Mouse (Mus musculus) c-Kit-positive CD71-positive TER-119-negative erythroid progenitor cells, embryonic 14.5 days (primary cell): ENCODE results near the gene Pde3a.

Source experiments
- DNase-seq: peaks from one replicate; pipeline ENCODE4 v3.0.0-alpha.2; 2013; ENCODE audit warnings: low read depth

Pde3a gene

GRCm38 (mm10) chr6:141405496-141405895 lies 156.4 kb downstream of the Pde3a start:
- DNase-seq: no peak

- no peak for DNase-seq
Measured at GRCm38 (mm10) chr6:141408758-141409157, 159.7 kb downstream of the Pde3a start.

- DNase-seq: no peak
Measured at GRCm38 (mm10) chr6:141410836-141411235, 161.8 kb downstream of the Pde3a start.

- DNase-seq: no peak
Measured at GRCm38 (mm10) chr6:141425114-141425513, 176.0 kb downstream of the Pde3a start.

- no peak for DNase-seq
Measured at GRCm38 (mm10) chr6:141428587-141428986, 179.5 kb downstream of the Pde3a start.

GRCm38 (mm10) chr6:141430134-141430533 lies 181.1 kb downstream of the Pde3a start:
- DNase-seq: no peak

GRCm38 (mm10) chr6:141432271-141432974 lies 183.4 kb downstream of the Pde3a start:
- DNase-seq: no peak

- no peak for DNase-seq
Measured at GRCm38 (mm10) chr6:141433917-141434756, 185.1 kb downstream of the Pde3a start.

- DNase-seq: no peak
Measured at GRCm38 (mm10) chr6:141435160-141435559, 186.1 kb downstream of the Pde3a start.

- DNase-seq: no peak
Measured at GRCm38 (mm10) chr6:141439965-141440364, 190.9 kb downstream of the Pde3a start.

- no peak for DNase-seq
Measured at GRCm38 (mm10) chr6:141447547-141447946, 198.5 kb downstream of the Pde3a start.

GRCm38 (mm10) chr6:141448886-141449285 lies 199.8 kb downstream of the Pde3a start:
- DNase-seq: no peak

GRCm38 (mm10) chr6:141455335-141455734 lies 206.3 kb downstream of the Pde3a start:
- DNase-seq: no peak

- DNase-seq: no peak
Measured at GRCm38 (mm10) chr6:141456591-141456990, 207.5 kb downstream of the Pde3a start.

GRCm38 (mm10) chr6:141470251-141470650 lies 221.2 kb downstream of the Pde3a start:
- DNase-seq: no peak

- DNase-seq: no peak
Measured at GRCm38 (mm10) chr6:141474223-141474622, 225.2 kb downstream of the Pde3a start.

GRCm38 (mm10) chr6:141474696-141475095 lies 225.6 kb downstream of the Pde3a start:
- DNase-seq: no peak

GRCm38 (mm10) chr6:141485302-141486021 lies 236.4 kb downstream of the Pde3a start:
- no peak for DNase-seq

GRCm38 (mm10) chr6:141487266-141487665 lies 238.2 kb downstream of the Pde3a start:
- DNase-seq: no peak

GRCm38 (mm10) chr6:141488619-141489018 lies 239.6 kb downstream of the Pde3a start:
- DNase-seq: no peak

GRCm38 (mm10) chr6:141494909-141495308 lies 245.8 kb downstream of the Pde3a start:
- no peak for DNase-seq

GRCm38 (mm10) chr6:141495634-141496418 lies 246.8 kb downstream of the Pde3a start:
- no peak for DNase-seq
